Mouse (Mus musculus) stomach, postnatal 0 days (tissue): ENCODE measurements at regions not wholly inside any gene's neighbourhood (a gene's known extent, or its start where the extent isn't known, plus 50 kb on each side); places are given as distances from the start of the nearest gene placed in this dataset.

Experiments
- CTCF ChIP-seq: IDR thresholded peaks from 2 replicates; pipeline ENCODE4 v1.5.1; 2016; ENCODE audit warnings: antibody characterized with exemption, low read depth, mild to moderate bottlenecking, moderate library complexity
- EP300 ChIP-seq: optimal IDR thresholded peaks from 2 replicates; pipeline ENCODE3; 2016; ENCODE audit warnings: antibody characterized with exemption

DNA sequence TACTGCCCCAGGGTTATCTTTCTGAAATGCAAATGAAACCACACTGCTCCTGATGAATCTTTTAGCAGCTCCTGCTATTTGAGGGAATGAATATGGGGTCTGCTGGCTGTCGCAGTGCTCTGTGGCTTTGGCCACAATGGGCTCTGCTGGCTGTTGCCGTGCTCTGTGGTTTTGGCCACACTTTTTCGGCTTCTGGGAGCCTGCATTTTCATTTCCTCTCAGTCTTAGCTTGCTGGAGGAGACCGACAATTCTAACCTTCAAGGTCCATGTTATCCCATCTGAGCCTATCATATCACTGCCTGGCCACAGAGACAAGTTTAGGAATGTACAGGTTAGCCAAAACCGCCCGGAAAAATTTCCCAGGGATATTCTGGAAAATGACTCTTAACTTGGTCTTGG lies 57.2 kb upstream of the Ubash3b start:
- no peak for TF ChIP-seq CTCF
- TF ChIP-seq EP300 = no peak
